Mouse (Mus musculus): Measurements from ENCODE around the gene Ddias. TPM values are rescaled to one million over a fixed set of nuclear protein-coding genes. Genes with fewer than 3 reads are reported as not detected.

Gene Ddias
- total RNA-seq, 2 experiments from 2014 or later = 0.42 to 0.78 TPM

DNA sequence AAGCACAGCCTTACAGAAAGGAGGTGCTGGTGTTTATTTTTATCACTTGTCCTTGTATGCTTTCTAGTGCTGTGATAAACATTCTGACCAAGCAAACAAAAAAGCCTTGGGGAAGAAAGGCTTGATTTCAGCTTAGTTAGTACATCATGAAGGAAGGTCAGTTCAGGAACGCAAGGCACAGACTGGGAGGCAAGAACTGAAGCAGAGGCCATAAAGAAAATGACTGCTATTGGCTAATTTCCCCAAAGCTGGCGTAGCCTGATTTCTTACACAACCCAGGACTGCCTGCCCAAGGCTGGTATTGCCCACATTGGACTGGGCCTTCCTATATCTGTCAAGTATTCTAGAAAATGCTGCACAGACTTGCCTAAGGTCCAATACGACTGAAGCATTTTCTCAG lies 25.8 kb downstream of the Ddias start:
- DNase-seq = no peak

DNA sequence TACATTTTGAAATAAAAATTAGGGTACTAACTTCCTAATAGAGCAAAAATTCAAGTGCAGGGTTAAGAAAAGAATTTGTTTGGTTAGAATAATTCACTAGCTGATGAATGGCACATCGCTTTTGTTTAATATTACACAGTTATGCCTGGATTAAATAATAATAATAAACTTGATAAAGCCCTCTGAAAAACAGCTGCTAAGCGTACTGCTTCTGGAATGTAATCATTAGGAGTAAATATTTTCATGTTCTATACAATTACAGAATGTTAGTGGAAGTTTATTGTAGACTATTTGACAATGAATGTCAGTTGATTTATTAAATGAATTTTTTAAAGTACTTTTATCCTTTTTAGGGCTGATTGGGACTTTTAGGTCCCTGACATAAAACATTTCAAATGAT lies 31.8 kb downstream of the Ddias start:
- no peak for DNase-seq

DNA sequence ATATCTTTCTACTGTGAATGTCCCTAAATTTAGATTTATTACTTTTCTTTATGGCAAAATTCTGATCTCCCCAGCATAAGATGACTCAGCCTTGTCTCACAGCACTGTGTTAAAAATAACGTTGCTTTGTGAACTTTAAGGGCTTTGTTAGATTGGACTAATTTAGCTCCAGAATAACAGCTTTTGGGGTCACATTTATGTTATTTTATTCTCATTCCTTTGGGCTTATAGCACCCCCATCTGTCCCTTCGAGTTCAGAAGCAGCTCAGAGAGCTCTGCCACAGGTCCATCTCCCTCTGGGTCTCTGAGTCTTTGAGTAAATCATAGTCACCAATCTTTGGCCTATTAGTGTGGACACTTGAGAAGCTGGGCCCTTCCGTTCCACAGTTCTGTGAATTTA lies 36.1 kb downstream of the Ddias start:
- DNase-seq = no peak

DNA sequence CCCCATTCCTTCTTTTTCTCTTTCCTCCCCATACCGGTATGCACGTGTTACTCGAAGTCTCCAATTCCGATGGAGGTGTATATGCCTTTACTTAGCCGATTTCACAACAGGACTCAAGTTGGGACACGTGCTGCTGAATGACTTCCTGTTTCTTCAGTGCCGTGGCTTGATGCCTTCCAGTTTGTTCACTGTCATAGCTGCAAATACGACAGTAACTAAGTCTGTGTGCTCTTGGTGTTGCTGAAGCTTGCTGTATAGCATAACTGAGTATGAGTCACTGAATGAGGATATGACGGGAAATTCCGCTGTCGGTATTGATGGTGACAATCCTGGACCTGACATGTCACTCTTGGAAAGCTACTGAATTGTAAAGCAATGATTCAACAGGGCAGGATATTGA lies 36.8 kb downstream of the Ddias start:
- no peak for DNase-seq

DNA sequence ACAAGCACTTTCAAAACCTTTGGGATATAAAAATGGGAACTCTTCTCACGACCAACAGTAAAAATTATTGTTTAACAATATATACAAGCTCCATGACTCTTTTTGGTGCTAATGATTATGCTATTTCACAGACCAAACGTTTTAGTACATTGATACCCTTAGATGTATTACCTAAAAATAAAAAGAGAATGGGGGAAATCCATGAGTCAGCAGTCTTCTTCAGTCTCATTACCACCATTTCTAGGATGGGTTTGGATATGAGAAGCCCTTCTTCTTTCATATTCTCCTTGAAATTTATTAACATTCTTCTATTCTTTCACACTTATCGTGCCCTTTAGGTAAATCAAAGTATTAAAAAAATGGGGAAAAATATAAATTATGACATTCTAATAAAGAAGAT lies 37.6 kb downstream of the Ddias start:
- no peak for DNase-seq

DNA sequence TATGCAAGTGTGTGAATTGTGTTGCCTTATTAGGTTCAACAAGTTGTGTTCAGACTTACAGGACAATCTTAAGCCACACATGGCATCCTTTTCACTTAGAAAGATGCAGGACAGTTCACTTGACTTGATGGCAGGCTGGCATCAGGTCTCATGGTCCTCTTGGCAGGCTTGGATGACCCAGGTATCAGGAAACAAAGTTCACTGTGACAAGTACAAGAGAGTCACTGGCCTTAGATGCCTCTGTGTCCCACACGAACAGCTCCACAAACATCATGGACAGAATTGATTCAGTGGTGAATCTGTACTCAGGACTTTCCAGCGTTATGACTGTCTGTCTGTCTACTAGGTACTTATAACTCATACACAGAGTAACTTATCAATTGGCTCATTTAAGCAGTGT lies 39.7 kb downstream of the Ddias start:
- no peak for DNase-seq

DNA sequence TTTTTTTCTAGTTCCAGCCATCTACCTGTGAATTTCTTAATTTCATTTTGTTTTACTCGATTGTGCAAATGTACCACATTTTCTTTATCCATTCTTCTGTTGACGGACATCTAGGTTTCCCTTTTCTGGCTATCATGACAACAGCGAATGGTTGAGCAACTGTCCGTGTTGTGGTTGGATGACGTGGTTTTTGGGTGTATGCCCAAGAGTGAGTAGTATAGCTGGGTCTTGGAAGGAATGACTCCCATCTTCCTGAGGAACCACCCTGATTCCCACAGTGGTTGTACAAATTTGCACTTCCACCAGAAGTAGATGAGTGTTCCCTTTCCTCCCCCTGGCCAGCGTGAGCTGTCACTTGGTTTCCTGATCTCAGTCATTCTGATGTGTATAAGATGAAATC lies 41.7 kb downstream of the Ddias start:
- DNase-seq = no peak

DNA sequence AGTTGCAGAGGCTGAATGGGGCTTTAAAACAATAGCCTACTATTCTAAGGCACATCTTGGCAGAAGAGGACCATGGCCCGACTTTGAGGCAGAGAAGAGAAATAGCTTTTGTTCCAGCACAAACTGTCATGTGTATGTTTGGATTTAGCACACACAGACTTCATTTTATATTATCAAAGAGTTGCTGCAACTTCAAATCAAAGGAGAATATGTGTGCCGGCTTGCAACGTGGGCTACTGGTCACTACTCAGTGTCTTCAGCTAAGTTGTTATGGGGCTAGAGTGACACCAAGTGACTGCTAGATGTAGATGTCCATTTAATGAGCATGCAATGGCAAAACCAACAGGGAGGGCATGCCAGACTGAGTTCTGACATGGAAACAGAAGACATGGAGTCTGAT lies 46.1 kb downstream of the Ddias start:
- peak in 1 of 2 experiments; percentile 9 for DNase-seq

DNA sequence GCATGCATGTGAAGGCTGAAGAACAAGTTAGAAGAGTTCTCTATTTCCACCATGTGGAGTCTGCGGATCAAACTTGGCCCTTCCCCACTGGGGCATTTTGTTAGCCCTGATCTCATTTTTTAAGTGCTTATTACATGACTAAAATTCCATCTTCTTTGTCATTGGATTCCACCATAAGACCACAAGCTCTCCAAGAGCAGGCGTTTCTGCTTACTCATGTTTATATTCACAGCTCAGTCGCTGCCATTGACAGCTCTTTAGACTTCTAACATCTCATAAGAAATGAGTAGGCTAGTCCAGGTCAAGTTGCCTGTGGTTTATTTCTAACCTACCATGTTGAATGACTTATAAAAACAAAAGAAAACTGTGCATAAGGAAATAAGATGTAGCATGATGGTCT lies 47.8 kb downstream of the Ddias start:
- no peak for DNase-seq

DNA sequence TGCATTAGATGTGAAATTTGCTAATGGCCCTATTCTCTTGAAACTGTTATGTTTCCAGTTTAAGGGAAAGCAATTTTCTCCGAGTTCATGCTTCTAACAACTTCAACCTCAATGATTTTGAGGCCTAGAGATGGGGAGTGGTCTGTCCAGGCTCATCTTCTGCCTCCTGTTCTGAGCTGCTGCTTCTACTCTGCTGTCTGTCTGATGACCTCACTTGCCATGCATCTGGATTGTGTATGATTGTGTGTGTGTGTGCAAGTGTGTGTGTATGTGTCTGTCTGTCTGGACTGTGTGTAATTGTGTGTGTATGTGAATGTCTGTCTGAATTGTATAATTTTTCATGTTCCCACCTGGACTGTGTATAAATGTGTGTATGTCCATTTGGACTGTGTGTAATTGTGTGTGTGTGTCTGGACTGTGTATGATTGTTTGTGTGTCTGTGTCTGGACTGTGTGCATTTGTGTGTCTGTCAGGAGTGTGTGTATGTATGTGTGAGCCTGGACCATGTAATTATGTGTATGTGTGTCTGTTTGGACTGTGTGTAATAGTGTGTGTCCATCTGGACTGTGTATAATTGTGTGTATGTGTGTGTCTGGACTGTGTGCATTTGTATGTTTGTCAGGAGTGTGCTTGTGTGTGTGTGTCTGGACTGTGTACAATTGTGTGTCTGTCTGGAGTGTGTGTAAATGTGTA lies 51.5 kb downstream of the Ddias start:
- DNase-seq = no peak

DNA sequence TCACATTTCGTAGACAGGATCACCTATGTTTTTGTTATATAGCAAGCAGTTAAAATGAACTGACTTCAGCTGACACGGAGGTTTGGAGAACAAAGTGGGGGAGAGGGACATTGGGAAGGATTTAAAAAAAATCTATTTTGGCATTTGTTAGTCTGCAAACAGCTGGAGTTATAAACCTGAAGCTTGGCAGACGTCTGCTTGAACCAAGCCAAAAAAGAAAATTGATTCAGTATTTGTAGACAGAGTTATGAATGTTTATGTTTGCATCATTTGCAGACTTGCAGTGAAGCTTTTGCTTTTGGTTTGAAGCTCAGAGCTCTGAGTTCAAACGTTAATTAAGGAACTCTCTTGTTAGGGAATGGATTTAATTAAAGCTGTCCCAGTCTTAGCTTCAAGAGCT lies 52.2 kb downstream of the Ddias start:
- DNase-seq = no peak

DNA sequence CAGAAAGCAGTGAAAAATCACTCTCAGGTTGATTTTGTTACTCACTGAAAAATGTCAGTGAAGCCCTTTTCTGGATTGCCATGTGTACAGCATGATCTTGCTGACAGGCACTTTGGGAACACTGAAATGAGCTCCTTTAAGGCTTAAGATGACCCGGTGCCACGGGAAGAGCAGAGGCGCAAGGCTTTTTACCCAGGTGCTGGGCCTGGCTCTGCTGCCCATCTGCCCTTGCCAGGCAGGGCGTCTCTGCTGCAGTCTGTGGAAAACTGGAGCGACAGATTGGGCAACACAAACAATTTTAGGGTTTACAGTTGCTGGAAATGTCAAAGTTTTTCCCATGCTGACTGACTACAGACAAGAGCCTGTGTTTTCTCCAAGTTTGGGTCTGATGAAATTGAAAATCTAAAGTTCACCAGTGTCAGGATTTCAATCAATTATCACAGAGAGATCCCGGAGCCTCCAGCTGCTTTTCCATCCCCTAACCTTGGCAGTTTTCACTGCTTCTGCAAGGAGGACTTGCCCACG lies 53.0 kb downstream of the Ddias start:
- DNase-seq = no peak

DNA sequence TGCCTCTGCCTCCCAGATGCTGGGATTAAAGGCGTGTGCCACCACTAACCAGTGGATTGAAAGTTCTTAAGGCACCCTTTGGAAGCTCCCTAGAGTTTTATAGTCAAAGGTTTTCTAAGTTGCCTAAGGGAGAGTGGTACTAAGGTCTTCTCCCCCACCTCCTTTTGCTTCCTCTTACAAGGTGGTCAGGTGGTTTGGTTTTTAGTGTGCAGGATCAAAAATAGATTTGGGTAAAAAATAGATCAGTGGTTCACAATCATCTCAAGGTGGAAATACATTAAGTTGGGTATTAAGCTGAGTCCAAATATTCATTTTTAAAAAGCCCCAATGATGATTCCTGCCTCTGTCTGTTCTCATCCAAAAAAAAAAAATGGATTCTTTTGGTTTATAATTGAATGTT lies 53.6 kb downstream of the Ddias start:
- no peak for DNase-seq

DNA sequence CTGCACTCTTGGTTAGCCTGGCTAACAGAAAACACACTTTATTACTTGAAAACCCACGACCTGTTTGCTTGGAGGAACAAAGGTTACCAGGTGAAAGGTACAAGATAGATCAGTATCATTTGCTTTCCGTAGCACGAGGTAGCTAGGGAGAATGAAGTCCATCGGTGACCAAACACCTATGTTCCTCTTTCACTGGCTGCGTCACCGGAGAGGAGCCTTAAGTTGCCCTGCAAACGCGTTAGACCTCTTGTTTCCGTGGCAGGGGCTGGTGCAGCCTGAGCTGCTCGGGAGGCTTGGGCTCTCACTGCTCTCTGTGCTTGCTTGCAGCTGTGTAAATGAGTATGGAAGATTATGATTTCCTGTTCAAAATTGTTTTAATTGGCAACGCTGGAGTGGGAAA lies 54.4 kb downstream of the Ddias start:
- DNase-seq = no peak

DNA sequence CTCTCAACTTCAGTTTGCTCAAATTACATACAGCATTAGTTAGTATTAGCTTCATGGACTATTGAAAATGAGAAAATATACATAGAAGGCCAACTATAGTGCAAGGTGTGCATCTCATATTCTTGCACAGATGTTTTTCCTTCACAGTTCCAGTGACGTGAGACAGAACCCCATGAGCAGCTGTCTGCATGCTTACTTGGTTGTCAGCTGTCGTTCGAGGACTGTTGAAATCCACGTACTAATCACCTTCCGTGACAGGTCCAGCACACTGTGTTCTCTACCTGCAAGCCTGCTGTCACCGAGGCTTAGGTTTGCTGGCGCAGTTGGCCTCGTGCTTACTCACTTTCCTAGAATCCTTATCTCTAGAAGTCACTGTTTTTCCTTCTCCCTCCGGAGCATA lies 56.2 kb downstream of the Ddias start:
- DNase-seq = no peak

DNA sequence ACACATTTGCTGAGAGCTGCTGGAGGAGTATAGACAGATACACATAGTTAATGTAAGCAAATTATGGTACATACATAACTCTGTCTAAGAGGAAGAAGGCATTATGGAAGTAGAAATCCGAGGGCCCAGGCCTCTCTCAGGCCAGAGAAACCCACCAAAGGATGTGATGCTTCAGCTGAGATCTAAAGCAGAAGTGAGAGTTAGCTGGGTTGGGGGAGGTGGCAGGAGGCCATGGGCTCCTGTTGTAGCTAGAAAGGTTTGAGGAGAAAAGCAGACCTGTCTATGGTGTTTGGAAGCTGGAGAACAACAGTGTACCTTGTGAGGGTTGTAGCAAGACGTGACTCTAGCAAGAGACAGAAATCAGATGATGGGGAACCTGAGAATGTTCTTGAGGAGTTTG lies 56.8 kb downstream of the Ddias start:
- no peak for DNase-seq

DNA sequence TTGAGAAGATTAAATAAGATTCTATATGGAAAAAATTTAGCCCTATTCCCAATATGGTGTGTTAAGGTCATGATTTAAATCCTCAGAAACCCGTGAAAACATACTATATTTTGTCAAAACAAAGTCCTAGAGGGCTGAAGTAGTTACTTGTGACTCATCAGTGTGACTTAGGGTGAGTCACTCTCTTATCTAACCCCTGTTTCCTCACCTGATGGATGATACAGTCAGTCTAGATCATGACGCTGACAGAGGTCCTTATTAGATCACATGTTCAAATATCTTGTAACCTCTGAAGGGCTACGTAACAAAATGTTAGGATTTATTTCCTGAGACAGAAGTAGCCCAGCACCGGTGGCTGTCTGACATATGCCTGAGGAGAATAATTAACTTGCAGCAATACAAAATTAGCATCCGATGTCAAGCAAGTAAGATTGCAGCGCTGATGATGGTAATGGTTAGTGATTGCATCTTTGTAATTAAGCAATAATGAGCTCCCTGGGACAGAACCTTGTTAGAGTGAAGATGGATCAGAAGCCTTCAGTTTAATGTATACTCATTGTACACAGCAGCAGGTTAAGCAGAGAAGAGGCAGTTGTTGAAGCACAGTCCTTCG lies 62.3 kb downstream of the Ddias start:
- DNase-seq = no peak

Other genes with a start within 250 kb of the Ddias start
- gene Ankrd42, start 237.1 kb downstream of the Ddias start, total RNA-seq (2021) = 10 to 100 TPM; 17.7 to 17.8 TPM
- 10 to 100 TPM; 60.1 to 76.1 TPM for gene Pcf11, start 204.3 kb downstream of the Ddias start, total RNA-seq (2021)
- 10 to 100 TPM; 48.7 to 49.2 TPM for gene Rab30, start 132.6 kb downstream of the Ddias start, total RNA-seq (2021)
- 1 to 10 TPM; 7.5 to 8.2 TPM for gene Prcp, start 223 bp upstream of the Ddias start, total RNA-seq (2021)
- gene Fam181b, start 205.6 kb upstream of the Ddias start, total RNA-seq (2021) = 10 to 100 TPM; 20.6 to 21.5 TPM

All from layer of hippocampus, postnatal 36 days (tissue).